Mouse (Mus musculus) adrenal gland, postnatal 14 days (tissue): ENCODE data around the gene Gm10912. TPM values are rescaled to one million over a fixed set of nuclear protein-coding genes. Genes with fewer than 3 reads are reported as not detected.
"Not testable (repeated sequence)": the region's sequence is repeated elsewhere in the genome, so short reads cannot be mapped to it uniquely, and the experiment has no call there.

Source experiments
- DNase-seq: peaks from one replicate; pipeline ENCODE4 v3.0.0; 2021; ENCODE audit warnings: mixed read lengths
- long read RNA-seq, 2 experiments: library from polyadenylated mRNA; stranded (forward); transcript quantifications; one replicate each; pipeline ENCODE4 v2.0.0; 2021
- total RNA-seq: library from RNA; stranded (reverse); gene quantifications from 2 replicates; pipeline ENCODE4 v1.2.3, GENCODE M21; 2021

Gene Gm10912
- total RNA-seq, result 0.59 TPM in 1 of 2 replicates, not detected in the other
- long read RNA-seq, experiment 1, result 0 reads
- long read RNA-seq, experiment 2, result 0 reads

DNA sequence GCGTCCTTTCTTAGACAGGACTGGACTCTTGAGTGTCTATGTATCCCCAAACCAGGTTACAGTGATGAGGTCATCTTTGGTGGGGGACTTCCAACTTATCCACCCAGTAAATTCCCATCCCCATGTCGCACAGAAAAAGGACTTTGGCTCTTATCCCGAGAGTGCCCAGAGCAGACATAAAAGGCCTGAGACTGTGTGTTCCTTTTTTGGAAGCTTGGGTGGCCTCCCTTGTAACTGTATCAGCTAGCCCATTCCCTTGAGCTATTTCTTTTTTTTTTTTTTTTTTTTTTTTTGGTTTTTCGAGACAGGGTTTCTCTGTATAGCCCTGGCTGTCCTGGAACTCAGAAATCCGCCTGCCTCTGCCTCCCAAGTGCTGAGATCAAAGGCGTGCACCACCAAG lies at the start of gene Gm10912:
TSS of gene Gm10912 (plus strand) at position 301 of the 400 bp plus-strand sequence.
- not testable (repeated sequence) for DNase-seq

DNA sequence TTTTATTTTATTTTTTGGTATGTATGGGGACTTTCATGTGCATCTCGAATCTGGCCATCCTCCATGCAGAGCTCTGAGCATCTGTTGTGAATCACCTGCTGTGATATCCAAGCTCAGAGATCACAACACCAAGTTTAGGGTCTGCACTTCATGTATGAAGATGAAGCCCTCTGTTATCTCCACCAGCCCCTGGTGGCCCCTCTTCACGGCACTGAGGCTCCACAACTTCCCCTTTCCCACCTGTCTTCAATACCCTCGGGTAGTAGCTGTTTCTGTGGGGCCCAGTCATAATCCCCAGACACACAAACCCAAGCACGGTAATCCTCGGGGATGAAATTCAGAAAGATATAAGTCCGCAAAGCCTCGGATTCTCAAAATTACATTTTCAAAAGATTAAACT lies 42.5 kb upstream of the Gm10912 start:
- DNase-seq, result no peak

DNA sequence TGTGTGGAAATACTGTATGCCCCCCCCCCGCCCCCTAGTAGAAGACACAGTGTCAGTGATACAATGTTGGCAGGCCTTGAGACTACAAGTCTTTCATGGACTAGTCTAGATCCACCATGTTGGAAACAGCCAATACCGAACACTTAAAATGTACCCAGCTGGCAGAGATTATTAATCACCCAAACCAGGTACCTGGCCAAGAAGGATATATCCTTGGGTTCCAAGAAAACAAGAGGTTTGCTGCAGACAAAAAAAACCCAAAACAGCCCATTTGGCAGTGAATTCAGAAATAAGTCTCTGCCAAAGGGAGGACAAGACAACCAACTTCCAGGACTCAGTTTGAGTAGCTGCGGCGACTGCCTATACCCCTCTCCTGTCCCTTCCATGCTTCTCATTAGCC lies 41.0 kb upstream of the Gm10912 start:
- DNase-seq, result no peak

DNA sequence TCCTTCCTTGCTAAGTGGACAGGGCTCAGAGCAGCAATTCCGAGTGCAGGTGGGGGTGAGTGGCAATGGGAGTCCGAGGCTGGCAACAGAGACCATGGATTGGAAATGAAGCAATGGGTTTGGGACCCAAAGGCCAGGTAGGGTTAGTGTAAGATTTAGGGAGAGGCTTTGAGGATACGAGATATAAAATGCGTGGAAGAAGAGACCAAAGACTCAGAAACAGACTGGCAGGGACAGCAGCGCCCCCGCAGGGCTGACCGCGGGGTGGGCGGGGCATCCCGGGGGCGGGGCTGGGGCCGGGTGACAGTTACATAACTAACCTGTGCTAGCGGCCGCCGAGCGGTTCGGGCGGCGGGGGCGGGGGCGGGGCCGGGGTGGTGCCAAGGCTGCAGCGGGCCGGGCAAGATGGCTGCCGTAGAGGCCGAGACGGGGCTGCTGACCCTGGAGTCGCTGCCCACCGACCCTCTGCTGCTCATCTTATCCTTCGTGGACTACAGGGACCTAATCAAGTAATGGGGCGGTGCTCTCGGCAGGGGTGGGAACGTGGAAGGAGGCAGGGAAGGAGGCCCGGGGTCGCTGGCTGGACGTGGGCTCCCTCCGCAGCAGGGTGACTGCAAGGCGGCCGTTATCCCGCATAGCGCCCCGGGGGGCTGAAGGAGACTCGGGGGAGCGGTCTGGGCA lies 38.0 kb upstream of the Gm10912 start, which contains the start of gene Fbxo3:
TSS of gene Fbxo3 (plus strand) at position 264 of the 681 bp plus-strand sequence.
- peak; percentile 93 for DNase-seq

DNA sequence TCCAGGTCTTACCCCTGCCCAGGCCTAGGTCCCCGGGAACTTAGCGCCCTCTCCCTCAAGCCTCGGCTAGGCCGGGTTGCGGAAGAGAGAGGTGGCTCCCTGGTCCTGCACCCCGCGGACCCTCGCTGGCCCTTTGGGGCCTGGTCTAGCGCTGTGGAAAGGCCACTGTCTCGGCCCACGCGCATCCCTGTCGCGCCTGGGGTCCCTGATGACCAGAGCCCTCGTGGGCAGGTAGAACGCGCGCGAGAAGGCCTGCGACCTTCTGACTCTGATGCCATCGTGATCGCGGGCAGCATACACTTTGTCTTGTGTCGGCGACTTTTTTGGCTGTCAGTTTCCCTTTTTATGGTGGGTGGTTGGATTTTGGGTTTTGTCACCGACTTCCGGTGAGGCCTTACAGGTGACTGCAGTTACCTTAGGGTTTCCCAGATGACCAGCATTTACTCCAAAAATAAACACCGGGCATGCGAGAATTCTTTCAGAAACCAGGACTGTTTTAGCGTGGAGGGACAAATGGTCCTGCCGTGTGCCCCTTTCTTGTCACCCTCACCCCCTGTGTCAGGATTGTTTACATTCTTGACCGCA lies 37.4 kb upstream of the Gm10912 start, which contains the start of gene 4931422A03Rik:
TSS of gene 4931422A03Rik (minus strand) at position 223 of the 585 bp plus-strand sequence.
- peak; percentile 60 for DNase-seq

DNA sequence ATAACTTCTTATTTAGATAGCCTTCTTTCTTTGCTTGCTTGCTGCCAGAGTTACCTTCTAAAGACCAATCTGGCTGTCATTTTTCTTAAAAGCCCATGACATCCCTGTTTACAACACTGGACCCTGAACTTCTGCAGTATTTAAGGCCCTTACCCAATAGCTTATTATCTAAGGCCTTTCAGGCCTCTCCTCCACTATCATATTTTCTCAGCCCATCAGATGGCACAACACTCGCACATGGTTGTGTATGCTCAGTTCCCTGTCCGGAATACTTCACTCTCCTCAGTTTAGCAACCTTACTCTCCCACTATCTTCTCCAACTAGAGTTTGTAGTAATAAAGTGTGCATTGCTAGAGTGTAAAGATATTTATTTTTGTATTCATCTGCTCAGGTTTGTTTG lies 36.6 kb upstream of the Gm10912 start:
- DNase-seq, result no peak

DNA sequence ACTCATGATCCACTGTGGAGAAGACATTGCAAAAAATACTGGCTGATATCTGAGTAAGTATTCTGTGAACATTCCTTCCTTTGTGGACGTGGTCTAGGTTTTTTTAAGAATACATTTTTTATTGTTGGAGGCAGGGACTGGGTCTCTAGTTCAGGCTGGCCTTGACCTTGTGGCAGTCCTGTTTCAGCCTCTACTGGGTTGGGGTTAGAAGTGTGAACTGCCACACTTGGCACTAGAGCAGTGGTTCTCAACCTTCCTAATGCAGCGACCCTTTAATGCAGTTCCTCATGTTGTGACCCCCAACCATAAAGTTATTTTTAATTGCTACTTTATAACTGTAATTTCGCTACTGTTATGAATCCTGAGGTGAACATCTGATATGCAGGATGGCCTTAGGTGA lies 35.2 kb upstream of the Gm10912 start:
- no peak for DNase-seq

DNA sequence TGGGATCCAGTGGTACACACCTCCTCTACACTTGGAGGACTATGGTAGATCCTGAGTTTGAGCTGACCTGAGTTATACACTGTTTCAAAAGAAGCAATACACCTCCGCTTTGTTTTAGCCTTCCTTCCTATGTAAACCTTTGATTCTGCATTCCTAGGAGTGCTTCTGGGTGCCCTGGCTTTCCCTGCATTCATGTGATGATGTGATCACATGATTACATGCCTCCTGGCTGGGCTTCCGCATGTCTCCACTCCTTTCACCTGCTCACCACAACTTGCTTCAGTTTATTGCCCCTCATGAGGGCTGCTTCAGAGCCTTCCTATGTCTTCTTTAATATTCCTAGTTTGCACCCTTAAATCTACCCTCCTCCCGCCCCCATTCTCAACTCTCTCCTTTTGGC lies 33.6 kb upstream of the Gm10912 start:
- no peak for DNase-seq

DNA sequence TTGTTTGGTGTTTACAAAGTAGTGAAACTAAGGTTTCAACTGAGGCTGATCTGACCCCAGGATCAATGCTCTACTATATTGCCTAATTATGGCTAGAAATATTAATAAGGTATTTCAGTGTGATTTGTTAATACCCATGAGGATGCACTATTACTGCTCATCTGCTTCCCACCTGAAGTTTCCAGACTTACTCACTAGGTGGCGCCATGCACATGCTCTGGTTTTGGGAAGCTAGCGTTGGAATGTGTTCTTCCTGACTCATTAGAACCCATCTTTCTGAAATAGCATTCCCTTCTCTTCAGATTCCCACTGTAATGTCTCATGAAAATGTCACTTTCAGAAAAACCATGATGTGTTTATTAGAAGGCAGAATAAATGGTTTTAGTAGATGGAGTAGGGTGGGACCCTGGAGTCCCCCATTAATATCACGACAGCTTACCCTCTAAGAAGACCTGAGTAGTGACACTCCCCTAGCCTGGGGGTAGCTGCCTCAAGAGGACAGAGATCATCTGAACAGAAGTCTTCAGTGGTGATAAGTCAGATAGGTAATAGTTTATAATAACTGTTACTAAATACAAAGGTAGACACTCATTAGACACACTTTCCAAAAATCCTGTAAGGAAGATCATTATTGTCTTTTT lies 30.7 kb upstream of the Gm10912 start:
- DNase-seq, result peak; percentile 81

DNA sequence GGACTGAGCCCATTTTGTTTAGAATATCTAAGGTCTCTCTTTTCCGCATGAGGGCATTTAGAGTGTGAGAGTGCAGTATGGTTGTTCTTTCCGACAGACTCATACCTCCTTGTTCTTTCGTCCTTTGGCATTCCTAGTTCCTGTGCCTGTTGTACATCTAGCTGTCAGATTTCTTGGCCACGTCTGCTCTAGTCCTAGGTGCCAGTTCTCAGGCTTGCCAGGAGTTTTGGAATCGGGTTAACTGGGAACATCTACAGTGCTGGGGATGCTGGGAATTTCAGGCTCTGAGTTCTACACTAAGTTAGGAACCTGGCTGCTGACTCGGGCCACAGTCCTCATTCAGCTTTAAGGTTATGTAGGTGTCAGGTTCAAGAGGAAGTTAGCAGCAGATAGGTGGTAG lies 30.0 kb upstream of the Gm10912 start:
- DNase-seq, result peak; percentile 42

DNA sequence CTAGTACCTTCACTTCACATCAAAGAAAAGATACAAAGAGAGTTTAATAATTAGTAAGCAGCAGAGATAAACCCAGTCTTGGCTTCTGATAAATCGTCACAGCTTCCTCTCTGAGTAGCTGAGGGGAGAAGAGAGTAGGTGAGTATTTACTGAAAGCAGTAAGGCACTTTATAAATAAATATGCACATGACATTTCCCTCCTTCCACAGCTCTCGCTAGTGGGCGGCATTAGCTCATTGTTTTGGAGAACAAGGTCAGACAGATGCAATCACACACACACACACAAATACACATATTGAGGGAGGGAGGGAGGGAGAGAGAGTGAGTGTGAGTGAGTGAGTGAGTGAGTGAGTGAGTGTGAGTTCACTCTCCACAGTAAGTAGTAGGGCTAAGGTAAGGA lies 29.3 kb upstream of the Gm10912 start:
- no peak for DNase-seq

DNA sequence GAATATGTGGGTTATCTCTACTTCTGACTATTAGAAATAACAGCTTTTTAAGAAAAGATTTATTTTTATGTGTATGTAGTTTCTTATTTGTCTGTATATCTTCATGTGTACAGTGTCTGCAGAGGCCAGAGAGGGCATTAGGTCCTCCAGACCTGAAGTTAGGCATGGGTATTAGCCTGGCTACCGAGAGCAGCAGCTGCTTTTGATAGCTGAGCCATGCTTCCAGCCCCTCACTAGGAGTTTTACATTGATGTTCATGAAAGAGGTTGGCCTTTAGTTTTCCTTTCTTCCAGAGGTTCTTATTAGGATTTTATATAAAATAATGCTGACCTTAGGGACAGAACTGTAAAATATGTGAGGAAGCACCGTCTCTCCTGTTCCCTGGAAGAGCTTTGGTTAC lies 27.4 kb upstream of the Gm10912 start:
- DNase-seq, result no peak

DNA sequence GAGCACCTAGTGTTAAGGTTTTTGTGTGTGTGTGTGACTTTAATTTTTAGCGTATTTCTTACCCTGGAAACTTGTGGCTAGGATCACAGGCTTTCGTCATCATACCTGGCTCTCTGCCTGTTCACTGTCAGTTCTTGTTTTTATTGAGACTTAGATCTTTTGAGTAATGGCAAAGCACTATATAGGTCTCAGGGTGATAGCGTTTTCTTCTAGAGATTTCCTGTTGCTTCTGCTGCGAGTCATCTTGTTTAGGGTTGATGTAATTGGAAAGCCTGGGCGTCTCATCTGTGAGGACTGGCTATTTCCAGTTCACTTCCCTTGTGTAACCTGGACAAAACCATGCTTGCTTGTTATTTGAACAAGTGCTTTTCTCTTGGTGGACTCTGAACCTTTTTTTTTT lies 24.0 kb upstream of the Gm10912 start:
- DNase-seq, result peak; percentile 70

DNA sequence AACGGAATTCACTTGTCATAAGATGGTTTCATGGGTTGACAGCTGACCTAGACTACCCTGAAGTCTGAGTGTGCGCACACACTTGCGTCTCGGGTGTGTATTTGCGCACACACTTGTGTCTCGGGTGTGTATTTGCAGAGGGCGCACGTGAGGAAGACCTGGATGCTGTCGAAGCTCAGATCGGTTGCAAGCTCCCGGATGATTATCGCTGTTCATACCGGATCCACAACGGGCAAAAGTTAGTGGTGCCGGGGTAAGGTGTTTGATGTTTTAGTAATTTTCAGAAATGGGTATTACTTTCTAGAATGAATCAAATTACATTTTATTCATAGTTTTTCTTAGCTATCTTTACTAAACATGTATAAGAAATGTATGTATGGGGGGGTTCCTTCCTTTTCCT lies 22.9 kb upstream of the Gm10912 start:
- DNase-seq, result no peak

DNA sequence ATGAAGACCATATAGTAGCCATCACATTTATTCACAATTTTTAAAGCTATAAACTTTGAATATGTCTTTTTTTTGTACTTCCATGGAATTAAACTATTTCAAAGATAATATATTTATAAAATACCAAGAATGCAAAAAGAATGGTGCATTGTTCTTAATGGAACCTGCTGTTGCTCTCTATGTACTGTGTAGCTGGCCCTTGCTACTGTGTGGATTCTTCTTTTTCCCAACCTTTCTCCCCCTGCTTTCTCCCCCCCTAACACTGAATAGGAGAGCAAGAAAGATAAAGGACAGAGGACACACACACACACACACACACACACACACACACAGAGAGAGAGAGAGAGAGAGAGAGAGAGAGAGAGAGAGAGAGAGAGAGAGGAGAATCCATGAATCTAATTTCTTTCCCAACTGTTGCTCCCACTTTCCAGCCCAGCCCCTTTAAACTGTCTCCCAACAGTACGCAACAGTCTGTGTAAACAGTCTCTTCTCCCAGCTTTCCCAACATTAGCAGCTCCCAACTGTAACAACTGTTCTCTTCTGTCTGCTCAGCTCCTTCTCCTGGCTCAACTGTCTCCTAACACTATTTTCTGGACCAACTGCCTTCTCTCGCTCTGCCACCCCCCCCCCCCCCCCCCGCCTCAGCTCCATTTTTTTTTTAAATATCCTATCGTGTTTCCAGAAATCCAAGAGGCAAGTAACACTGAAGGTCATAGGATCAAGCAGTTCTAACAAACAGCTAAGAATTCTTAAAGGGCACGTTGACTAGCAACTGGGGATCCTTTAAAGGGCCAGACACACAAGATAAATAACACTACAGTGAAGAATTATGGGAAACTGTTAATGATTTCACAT lies 21.8 kb upstream of the Gm10912 start:
- no peak for DNase-seq

DNA sequence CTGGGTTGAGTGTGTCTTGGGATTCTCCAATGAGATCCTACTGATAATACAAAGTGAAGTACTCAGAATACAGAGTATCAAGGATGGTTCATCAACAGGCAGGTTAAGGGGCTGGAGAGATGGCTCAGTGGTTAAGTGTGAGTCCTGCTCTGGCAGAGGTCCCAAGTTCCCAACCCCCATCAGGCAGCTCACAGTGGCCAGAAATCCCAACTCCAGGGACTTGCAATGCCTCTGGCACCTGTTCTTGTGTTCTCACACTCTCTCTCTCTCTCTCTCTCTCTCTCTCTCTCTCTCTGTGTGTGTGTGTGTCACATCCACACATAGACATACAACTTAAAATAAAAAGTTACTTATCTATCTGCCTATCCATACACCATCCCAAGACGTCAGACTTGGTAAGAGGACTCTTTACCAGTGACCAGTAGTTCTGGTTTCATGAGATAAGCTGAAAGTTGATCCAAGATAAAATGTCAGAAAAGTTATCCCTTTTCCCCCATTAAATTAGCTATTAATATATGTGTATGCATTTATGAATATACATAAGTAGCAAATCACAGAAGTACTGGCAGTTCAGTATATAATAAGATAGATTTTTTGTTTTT lies 21.0 kb upstream of the Gm10912 start:
- peak; percentile 55 for DNase-seq

DNA sequence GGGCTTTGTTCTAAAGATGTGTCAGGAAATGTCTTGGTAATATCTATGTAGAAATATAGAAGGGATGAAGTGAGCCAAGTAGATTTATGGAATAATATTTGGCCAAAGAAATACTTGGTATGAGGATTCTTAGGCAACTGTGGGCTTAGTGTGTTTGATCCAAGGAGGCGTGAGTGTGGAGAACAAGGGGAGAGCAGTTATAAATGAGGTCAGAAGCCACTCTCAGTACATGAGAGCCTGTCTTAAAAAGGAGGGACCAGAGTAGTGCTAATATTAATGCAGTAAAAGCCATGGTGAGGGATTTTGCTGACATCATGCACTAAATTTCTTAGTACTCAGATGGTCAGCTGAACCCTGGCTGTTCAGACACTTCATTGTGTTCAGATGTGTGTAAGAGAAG lies 7.2 kb upstream of the Gm10912 start:
- no peak for DNase-seq

DNA sequence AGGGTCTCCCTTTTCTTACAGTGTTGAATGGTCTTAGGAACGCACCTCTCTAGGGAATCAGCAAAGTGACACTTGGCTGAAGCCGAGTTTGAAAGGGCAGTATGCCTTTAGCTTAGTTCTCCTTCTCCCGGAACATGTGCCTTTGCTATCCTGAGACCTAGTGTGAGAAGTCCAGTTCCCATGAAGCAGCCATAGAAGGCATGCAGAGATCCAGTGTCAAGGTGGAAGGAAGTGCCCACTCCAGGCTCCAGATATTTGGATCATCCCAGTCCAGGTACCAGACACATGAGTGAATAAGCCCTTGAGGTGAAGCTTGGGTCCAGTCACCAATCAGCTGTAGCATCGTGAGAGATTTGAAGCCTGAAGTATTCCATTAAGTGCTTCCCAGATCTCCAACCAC lies 6.7 kb upstream of the Gm10912 start:
- no peak for DNase-seq

DNA sequence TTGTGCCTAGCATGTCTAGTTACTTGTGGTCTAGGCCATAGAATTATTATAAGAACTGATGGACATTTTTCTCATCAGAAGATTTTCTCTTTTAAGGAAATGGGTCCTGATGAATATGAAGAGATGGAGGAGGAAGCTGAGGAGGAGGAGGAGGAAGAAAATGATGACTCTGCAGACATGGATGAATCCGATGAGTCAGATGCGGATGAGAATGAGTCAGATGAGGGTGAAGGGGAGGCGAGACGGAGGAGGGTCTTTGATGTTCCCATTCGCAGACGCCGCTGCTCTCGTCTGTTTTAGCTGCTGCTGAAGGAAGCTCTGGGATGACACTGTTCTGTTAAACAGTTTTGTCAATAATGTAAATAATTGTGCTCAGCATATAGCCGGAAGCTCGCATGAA lies 5.8 kb upstream of the Gm10912 start:
- no peak for DNase-seq

DNA sequence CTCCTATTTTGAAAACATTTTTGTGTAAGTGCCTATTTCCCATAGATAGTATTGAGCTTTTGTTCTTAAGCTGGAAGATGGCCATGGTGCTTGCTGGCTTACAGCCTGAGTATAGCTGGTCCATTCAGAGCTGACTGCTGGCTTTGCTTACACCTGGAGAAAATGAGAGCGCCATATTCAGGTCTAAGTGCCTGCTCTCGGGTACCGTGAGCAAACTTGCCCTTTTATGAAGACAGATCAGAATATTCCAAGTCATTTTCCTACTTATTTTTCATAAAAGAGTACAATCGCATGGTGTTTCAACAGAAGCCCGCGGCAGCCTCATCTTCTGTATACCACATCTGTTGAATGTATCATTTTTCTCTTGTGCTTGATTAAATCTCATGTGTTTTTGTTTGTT lies 4.6 kb upstream of the Gm10912 start:
- DNase-seq, result no peak

DNA sequence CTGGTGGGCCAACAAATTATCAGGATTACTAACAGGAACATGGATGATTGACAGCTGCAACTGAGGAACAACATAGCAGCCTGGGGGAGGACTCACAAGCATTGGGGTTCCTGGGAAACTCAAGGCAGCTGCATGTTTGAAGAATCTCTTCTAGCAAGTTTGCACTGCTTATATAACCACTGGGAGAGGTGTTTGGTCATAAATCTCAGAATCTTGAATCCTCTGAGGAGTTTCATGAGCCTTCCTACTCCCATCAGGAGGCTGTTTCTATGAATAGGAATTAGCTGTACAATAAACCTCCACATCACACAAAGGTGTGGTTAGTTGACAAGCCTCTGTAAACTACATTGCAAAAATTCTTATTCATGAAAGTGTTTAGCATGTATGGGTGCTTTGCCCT lies 3.0 kb upstream of the Gm10912 start:
- no peak for DNase-seq

DNA sequence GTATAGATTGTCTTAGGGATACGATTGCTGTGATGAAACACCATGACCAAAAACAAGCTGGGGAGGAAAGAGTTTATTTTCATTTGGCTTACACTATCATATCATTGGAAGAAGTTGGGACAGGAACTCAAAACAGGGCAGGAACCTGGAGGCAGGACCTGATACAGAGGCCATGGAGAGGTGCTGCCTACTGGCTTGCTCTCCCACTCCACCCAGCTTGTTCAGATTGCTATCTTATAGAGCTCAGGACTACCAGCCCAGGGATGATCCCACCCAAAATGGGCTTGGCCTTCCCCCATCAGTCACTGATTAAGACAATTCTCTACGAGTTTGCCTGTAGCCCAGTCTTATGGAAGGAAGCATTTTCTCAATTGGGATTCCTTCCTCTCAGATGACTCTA lies 1.5 kb upstream of the Gm10912 start:
- DNase-seq, result no peak
